Mouse (Mus musculus) right cerebral cortex, postnatal 25 days (tissue): ENCODE measurements at regions not wholly inside any gene's neighbourhood (a gene's known extent, or its start where the extent isn't known, plus 50 kb on each side); places are given as distances from the start of the nearest gene placed in this dataset.
A peak's percentile ranks its signal among the peaks of the same experiment; 100 is the strongest.

Experiments used
- DNase-seq: peaks from one replicate; pipeline ENCODE4 v3.0.0; 2022

GRCm38 (mm10) chr17:15183800-15184199 is 142.5 kb upstream of the Gm3448 start:
- DNase-seq: no peak

- DNase-seq: no peak
Observed at GRCm38 (mm10) chr17:15182105-15182504, 140.8 kb upstream of the Gm3448 start.

- no peak for DNase-seq
Observed at GRCm38 (mm10) chr17:15180223-15180860, 139.0 kb upstream of the Gm3448 start.

- DNase-seq: peak; percentile 35
Observed at GRCm38 (mm10) chr17:15179411-15179951, 138.1 kb upstream of the Gm3448 start.

GRCm38 (mm10) chr17:15177390-15177789 is 136.1 kb upstream of the Gm3448 start:
- no peak for DNase-seq

GRCm38 (mm10) chr17:15174354-15174953 is 133.1 kb upstream of the Gm3448 start:
- DNase-seq: no peak

GRCm38 (mm10) chr17:15167927-15168326 is 126.6 kb upstream of the Gm3448 start:
- no peak for DNase-seq

- no peak for DNase-seq
Observed at GRCm38 (mm10) chr17:15157693-15158333, 116.5 kb upstream of the Gm3448 start.

GRCm38 (mm10) chr17:15152996-15153735 is 111.8 kb upstream of the Gm3448 start:
- no peak for DNase-seq

- DNase-seq: no peak
Observed at GRCm38 (mm10) chr17:15152477-15152876, 111.1 kb upstream of the Gm3448 start.

GRCm38 (mm10) chr17:15151695-15152094 is 110.4 kb upstream of the Gm3448 start:
- DNase-seq: no peak

- DNase-seq: no peak
Observed at GRCm38 (mm10) chr17:15146607-15147006, 105.3 kb upstream of the Gm3448 start.

- no peak for DNase-seq
Observed at GRCm38 (mm10) chr17:15145191-15145968, 104.0 kb upstream of the Gm3448 start.

GRCm38 (mm10) chr17:15140391-15140790 is 99.1 kb upstream of the Gm3448 start:
- DNase-seq: no peak
